ENCODE assay signal across 12 mouse cellular contexts in genomic region chr6:112899711-112900110, GRCm38 (mm10). TPM values are rescaled to one million over a fixed set of nuclear protein-coding genes. Genes with fewer than 3 reads are reported as not detected.
A peak's percentile ranks its signal among the peaks of the same experiment; 100 is the strongest.
DNase-seq lines count a peak whose midpoint lies in the region; ATAC-seq and TF ChIP-seq lines count a peak whose summit lies in the region.
"Had no signal": no experiment of that assay in that cellular context is flagged by ENCODE, and none has a peak within 500 bp of the region (broad histone marks: within the 10 kb centered on the region; RNA-seq: fewer than 3 reads in every experiment).

No protein-coding gene starts in this region.

- no peak for DNase-seq in cerebellum, adult 2 months
- DNase-seq in cerebellum, postnatal 25 days = no peak
- DNase-seq in retina, postnatal 1 day = peak; percentile 40
- no peak for DNase-seq in retina, embryonic 14.5 days (ENCODE audit: low spot score)
- DNase-seq in midbrain, embryonic 11.5 days (ENCODE audit: low spot score, missing footprints) = peak; percentile 88
- no peak for DNase-seq in T-cell, adult 2 months (ENCODE audit: low spot score)
- DNase-seq in layer of hippocampus, adult 11-12 months (ENCODE audit: low spot score) = no peak
- no peak for DNase-seq in liver
- DNase-seq: spleen, adult 18-20 months had no signal

- H3K27ac ChIP-seq in cerebellum, adult 2 months (ENCODE audit: insufficient read depth, low read length) = peak overlapping the region; percentile 7; the same call in 1 of the 2 replicates
- peak overlapping the region; percentile 97 for H3K27ac ChIP-seq in midbrain, embryonic 11.5 days (ENCODE audit: low read depth, low read length)
- H3K27ac ChIP-seq: kidney, postnatal 0 days; liver, embryonic 14.5 days had no signal

- H3K36me3 ChIP-seq in midbrain, embryonic 11.5 days (ENCODE audit: control insufficient read depth, insufficient read depth, low read length) = no peaks in the 10 kb centered on the region

- H3K4me1 ChIP-seq in cerebellum, adult 2 months (ENCODE audit: control insufficient read depth, insufficient read depth, low read length) = peaks cover 54% of the 10 kb centered on the region
- peaks cover 77% of the 10 kb centered on the region for H3K4me1 ChIP-seq in midbrain, embryonic 11.5 days (ENCODE audit: control insufficient read depth, insufficient read depth, low read length)

- no peak for TF ChIP-seq POLR2A in cerebellum, adult 2 months (IDR thresholded peaks at IDR 0.05; ENCODE audit: borderline replicate concordance, insufficient read depth, low read length)

- H3K4me2 ChIP-seq in midbrain, embryonic 11.5 days = peak overlapping the region; percentile 40

- no peak for TF ChIP-seq CTCF in cerebellum, adult 2 months (IDR thresholded peaks at IDR 0.05; ENCODE audit: borderline replicate concordance, insufficient read depth, low read depth, low read length)

- ATAC-seq in midbrain, embryonic 11.5 days (ENCODE audit: low FRiP score) = no peak

- no peak overlapping the region for H3K4me3 ChIP-seq in cerebellum, adult 2 months (replicated peaks; ENCODE audit: insufficient read depth, low read depth, low read length)
- peak overlapping the region; percentile 12; the same call in 1 of the 2 replicates for H3K4me3 ChIP-seq in midbrain, embryonic 11.5 days (ENCODE audit: low read depth, low read length)
- H3K4me3 ChIP-seq: megakaryocyte, embryonic 14.5 days had no signal

- H3K9ac ChIP-seq in midbrain, embryonic 11.5 days (ENCODE audit: low read length) = peak overlapping the region; percentile 47
- H3K9ac ChIP-seq: liver, embryonic 14.5 days had no signal

- H3K9me3 ChIP-seq in midbrain, embryonic 11.5 days (ENCODE audit: control insufficient read depth, low read length) = no peaks in the 10 kb centered on the region
- H3K9me3 ChIP-seq: megakaryocyte, embryonic 14.5 days had no signal

- no peaks in the 10 kb centered on the region for H3K27me3 ChIP-seq in cerebellum, adult 2 months (ENCODE audit: control insufficient read depth, insufficient read depth, low read length)
- no peaks in the 10 kb centered on the region for H3K27me3 ChIP-seq in midbrain, embryonic 11.5 days (ENCODE audit: control insufficient read depth, insufficient read depth, low read length)
- H3K27me3 ChIP-seq: megakaryocyte, embryonic 14.5 days had no signal

- 5% methylated on average over 1 of the region's 1 CpGs for WGBS in cerebellum, adult 2 months
- 36% methylated on average over 1 of the region's 1 CpGs for WGBS in midbrain, embryonic 11.5 days

RNA-seq across cellular contexts. Expression of gene Srgap3, which starts 47.4 kb away (rescaled TPM):
- polyA plus RNA-seq in cerebellum, adult 2 months (2012; rRNA removed) = 99.2 and 101 TPM in 2 replicates
- 48.9 and 54.9 TPM in 2 replicates for polyA plus RNA-seq in midbrain, embryonic 11.5 days (2014; fragmentation: Nextera tagmentation; extraction: Ambion mirVana)

Comparison
In these comparisons a context has a peak if more than half of its experiments do, and no peak if none do; other contexts are left out.
1. DNase-seq: peak in retina, postnatal 1 day (single experiment) and midbrain, embryonic 11.5 days (single experiment); none in cerebellum, adult 2 months (0 of 2), cerebellum, postnatal 25 days (0 of 2), retina, embryonic 14.5 days (single experiment), T-cell, adult 2 months (single experiment), layer of hippocampus, adult 11-12 months (single experiment) and liver (single experiment).